17 mouse cellular contexts compared by ENCODE assay signal in the genomic region with DNA sequence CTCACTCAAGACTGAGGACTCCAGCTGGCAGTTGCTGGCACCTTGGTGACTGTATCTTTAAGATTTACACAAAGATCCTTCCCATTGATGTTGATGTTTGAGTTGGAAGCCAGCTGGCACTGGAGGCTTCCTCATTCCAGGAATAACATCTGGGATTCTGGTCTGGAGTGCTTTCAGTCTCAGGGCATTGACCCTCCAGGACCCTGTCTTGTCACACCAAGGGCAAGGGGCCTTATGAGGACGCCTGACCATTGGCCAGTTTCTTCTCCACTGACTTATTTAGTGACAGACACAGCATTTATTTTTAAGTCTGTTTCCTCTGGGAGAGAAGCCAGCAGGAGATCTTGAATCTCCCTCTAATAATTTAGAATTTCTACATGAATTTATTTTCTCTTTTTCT.
DNase-seq lines count a peak whose midpoint lies in the region; ATAC-seq and TF ChIP-seq lines count a peak whose summit lies in the region.
"Had no signal": no experiment of that assay in that cellular context is flagged by ENCODE, and none has a peak within 500 bp of the region (broad histone marks: within the 10 kb centered on the region; RNA-seq: fewer than 3 reads in every experiment).

No protein-coding gene starts in this region.

- ATAC-seq in liver, embryonic 12.5 days = no peak
- ATAC-seq: forebrain, embryonic 14.5 days; hindbrain, embryonic 16.5 days; midbrain, embryonic 16.5 days had no signal

- H3K27ac ChIP-seq in liver, adult 2 months (replicated peaks; ENCODE audit: insufficient read depth, low read depth, low read length) = no peak overlapping the region
- H3K27ac ChIP-seq in liver, embryonic 12.5 days = no peak overlapping the region
- H3K27ac ChIP-seq: kidney, postnatal 0 days; liver, embryonic 13.5 days; neural tube, embryonic 12.5 days; stomach, embryonic 15.5 days had no signal

- peak; percentile 49 for DNase-seq in liver, adult 2 months (ENCODE audit: extremely low read depth, low read depth, low spot score)
- peak; percentile 12 for DNase-seq in gastrocnemius, postnatal 10 days
- peak; percentile 17 to 46 for DNase-seq in kidney, postnatal 36 days
- peak; percentile 41 to 77 for DNase-seq in lung, postnatal 4 days
- DNase-seq in spleen, postnatal 4 days (ENCODE audit: low spot score in 2 of 2) = no peak
- DNase-seq in Muller cell, postnatal 12 days (ENCODE audit: inconsistent ontology term) = no peak
- DNase-seq: cerebellum, postnatal 14 days; left cerebral cortex, postnatal 4 days; liver, embryonic 13.5 days had no signal

- no peaks in the 10 kb centered on the region for H3K4me1 ChIP-seq in liver, adult 2 months (ENCODE audit: control insufficient read depth, insufficient read depth, low read length)
- no peaks in the 10 kb centered on the region for H3K4me1 ChIP-seq in liver, embryonic 12.5 days
- H3K4me1 ChIP-seq: liver, embryonic 13.5 days; megakaryocyte, embryonic 14.5 days; neural tube, embryonic 12.5 days; stomach, embryonic 15.5 days had no signal

- no peaks in the 10 kb centered on the region for H3K9me3 ChIP-seq in liver, embryonic 12.5 days (replicated peaks)
- H3K9me3 ChIP-seq: liver, embryonic 13.5 days; megakaryocyte, embryonic 14.5 days; neural tube, embryonic 12.5 days; stomach, embryonic 15.5 days had no signal

- H3K79me2 ChIP-seq in liver, adult 2 months (ENCODE audit: control insufficient read depth, insufficient read depth, low read length) = no peaks in the 10 kb centered on the region

- H3K4me3 ChIP-seq in liver, adult 2 months (ENCODE audit: insufficient read depth, low read depth, low read length) = no peak overlapping the region
- H3K4me3 ChIP-seq in liver, embryonic 12.5 days = no peak overlapping the region
- H3K4me3 ChIP-seq: liver, embryonic 13.5 days; megakaryocyte, embryonic 14.5 days; neural tube, embryonic 12.5 days; stomach, embryonic 15.5 days had no signal

- TF ChIP-seq CTCF in liver, adult 2 months (IDR thresholded peaks at IDR 0.05; ENCODE audit: low read depth, low read length) = no peak

- no peaks in the 10 kb centered on the region for H3K36me3 ChIP-seq in liver, adult 2 months (ENCODE audit: control insufficient read depth, insufficient read depth, low read length)
- H3K36me3 ChIP-seq in liver, embryonic 12.5 days = no peaks in the 10 kb centered on the region
- H3K36me3 ChIP-seq: liver, embryonic 13.5 days; neural tube, embryonic 12.5 days; stomach, embryonic 15.5 days had no signal

- H3K9ac ChIP-seq in liver, adult 2 months (ENCODE audit: low read depth, low read length) = no peak overlapping the region
- H3K9ac ChIP-seq in liver, embryonic 12.5 days = no peak overlapping the region
- H3K9ac ChIP-seq: liver, embryonic 13.5 days; neural tube, embryonic 12.5 days; stomach, embryonic 15.5 days had no signal

- H3K4me2 ChIP-seq in liver, embryonic 12.5 days = no peak overlapping the region
- H3K4me2 ChIP-seq: liver, embryonic 13.5 days; neural tube, embryonic 12.5 days; stomach, embryonic 15.5 days had no signal

- 63% methylated on average over 1 of the region's 1 CpGs for WGBS in liver, adult 2 months
- WGBS in liver, embryonic 12.5 days (ENCODE audit: insufficient replicate concordance) = 15% methylated on average over 1 of the region's 1 CpGs

- H3K27me3 ChIP-seq in liver, adult 2 months (ENCODE audit: control insufficient read depth, insufficient read depth, low read length) = no peaks in the 10 kb centered on the region
- H3K27me3 ChIP-seq in liver, embryonic 12.5 days (replicated peaks) = no peaks in the 10 kb centered on the region
- H3K27me3 ChIP-seq: liver, embryonic 13.5 days; megakaryocyte, embryonic 14.5 days; neural tube, embryonic 12.5 days; stomach, embryonic 15.5 days had no signal

- TF ChIP-seq POLR2A in liver, adult 2 months (IDR thresholded peaks at IDR 0.05; ENCODE audit: extremely low read depth, insufficient read depth, low read length) = no peak

Comparison
In these comparisons a context has a peak if more than half of its experiments do, and no peak if none do; other contexts are left out.
1. DNase-seq: peak in liver, adult 2 months (single experiment), gastrocnemius, postnatal 10 days (single experiment), kidney, postnatal 36 days (2 of 2) and lung, postnatal 4 days (2 of 2); none in spleen, postnatal 4 days (0 of 2) and Muller cell, postnatal 12 days (single experiment).